Mouse (Mus musculus) right cerebral cortex, postnatal 10 days (tissue): Measurements from ENCODE around the gene Hmgn2.
A peak's percentile ranks its signal among the peaks of the same experiment; 100 is the strongest.

Source experiments
- DNase-seq, 2 experiments: peaks; one replicate each; pipeline ENCODE4 v3.0.0; 2021; ENCODE audit warnings: low spot score in 2 of 2

Hmgn2 gene

DNA sequence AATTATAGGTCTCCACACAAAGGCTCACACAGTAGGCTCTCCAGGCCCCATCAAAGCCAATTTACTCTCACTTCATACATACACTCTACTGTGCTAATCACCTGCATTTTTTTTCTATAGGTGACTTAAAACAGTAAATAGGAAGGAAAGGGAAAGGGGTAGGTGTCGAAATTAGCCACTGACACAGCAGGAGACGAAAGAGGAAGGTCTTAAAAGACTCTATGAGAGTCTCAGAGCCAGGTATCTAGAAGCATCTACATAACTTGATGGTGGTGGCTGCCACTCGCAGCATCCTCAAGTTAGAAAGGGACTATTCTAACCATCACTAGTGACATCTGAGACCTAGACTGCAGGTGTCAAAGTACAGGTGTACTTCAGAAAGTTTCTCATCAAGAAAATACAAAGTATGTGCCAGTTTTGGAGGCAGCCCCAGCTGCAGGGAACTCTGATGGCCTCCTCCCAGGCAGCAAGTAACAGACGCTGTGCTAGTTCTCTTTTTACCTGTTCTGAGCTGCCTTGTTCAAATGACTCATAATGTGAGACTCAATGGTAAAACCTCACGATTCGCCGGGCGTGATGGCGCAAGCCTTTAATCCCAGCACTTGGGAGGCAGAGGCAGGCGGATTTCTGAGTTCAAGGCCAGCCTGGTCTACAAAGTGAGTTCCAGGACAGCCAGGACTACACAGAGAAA lies 9.7 kb upstream of the Hmgn2 start:
- no peak for DNase-seq

DNA sequence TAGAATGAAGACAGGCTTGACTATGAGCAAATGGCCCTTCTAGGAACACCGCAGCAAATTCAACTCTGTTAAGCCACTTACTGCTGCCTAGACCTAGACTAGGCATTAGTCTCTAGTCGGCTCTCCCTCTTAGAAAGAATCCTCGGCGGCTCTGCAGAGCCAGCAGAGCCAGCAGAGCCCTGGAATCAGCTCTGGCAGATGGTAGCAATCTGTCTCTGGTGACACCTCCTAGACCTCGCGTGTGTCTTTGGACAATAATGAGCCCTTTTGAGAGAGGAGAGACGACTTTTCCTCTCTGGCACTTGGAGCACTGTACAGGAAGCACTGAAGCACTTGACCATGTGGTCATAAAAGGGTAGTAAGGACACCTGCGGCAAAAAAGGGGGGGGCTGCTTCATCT lies 3.3 kb upstream of the Hmgn2 start:
- DNase-seq, result no peak

DNA sequence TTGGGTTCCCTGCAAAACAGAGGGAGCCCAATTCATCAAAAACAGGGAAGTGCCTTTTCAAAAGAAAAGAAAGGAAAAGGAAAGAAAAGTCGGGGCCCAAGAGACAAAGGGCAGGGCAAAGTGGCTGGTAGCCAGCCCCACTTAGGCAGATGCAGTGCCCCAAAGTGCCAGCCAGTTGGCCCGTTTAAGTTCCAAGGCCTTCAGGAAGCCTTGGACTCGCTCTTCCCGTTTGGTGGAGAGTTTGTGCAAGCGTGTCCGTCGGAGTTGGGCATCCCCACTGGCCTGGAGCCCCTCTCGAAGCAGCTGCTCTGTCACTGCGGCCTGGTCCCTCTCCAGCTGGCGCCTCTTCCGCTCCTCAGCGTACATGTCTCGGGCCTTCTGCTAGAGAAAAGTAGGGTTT lies 2.4 kb upstream of the Hmgn2 start:
- peak; percentile 62 for DNase-seq

DNA sequence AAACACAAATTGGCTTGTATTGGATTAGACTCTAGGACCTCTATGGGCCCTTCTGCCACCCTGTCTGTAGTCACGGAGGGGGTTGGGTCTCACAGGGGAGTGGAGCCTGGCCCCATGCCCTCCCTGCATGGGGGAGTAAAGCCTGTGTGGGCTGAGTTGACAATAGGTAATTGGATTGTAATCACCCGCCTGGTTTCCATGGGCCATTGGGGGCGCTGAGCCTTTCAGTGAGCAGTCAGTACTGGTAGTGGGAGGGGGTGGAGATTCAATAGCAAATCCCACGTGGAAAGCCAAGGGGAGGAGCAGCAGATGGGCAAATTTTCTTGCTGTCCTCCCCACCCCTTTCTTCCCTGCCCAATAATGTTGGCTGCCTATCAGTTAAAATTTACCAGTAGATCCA lies 1.7 kb upstream of the Hmgn2 start:
- peak; percentile 66 to 72 for DNase-seq

DNA sequence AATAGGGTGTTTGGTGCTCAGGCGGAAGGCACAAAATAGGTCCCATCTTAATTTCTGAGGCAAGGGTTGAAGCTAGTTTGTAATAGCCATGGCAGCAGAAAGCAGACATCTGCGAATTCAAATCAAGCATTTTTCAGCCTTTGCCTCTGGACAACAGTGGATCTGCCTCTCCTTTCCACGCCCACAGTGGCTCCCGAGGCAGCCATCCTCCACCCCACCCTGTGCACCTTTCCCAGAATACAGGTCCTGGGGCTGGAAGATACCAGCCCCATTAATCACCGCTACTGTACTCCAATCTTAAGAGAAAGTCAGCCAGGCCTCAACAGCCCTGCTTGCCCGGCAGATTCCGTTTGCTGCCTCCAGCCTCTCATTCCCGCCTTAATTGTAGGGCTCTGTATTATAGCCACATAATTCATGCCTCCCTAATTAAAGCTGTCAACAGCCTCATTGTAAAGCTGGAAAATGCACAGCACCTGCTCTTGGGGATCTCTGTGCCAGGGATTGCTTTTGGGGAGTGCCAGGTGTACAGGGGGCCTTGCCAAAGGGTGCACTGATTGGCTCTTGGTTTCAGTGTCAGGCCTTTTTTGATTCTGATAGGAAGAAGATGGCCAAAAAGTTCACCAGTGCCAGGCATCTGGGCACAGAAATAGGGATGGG lies 792 bp upstream of the Hmgn2 start:
- peak; percentile 47 to 57 for DNase-seq

DNA sequence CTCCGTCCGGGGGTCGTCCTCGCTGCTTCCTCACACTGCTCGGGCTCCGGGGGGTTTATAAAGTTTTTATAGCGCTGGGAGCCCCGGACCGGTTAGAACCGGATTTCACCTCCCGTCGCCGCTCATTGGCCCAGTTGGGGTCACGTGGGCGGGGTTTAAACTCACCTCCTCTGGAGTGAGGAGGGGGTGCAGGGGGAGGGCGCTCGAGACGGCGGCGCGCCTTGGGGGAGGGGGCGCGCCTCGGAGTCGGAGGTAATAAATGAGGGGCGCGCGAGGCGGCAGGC lies 642 bp downstream of the Hmgn2 start:
- peak; percentile 98 for DNase-seq

DNA sequence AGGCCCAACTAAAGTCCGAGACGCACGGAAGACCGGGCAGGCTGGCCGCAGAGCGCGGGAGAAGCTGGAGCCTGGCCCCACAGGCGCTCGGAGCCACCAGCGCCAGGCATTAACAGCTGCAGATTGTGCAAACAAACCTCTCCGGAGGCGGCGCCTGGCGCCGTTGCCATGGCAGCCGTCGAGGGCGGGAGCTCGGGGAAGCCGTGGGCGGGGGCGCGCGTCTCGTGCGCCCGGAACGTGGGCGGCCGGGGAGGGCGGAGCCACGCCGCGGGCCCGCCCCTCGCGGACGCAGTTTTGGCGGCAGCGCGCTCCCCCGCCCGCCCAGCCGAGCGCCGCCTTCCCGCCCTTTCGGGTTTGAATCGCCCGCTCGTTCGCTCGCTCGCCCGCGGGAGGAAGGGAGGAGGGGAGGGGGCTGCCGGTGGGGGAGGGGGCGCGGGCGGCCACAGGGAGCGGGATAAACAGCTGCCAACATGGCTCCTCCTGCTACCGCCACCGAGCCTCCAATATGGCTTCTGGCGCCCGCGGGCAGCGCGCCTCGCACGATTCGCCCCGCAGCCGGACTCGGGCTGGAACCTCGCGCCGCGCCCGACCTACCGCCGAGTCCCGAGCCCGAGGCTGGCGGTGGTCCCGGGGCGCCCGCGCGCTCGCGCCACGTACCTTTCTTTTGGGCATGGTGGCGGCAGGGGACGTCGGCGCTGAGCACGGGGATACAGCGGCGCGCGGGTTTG lies 1.1 kb downstream of the Hmgn2 start:
- peak; percentile 98 to 99 for DNase-seq

DNA sequence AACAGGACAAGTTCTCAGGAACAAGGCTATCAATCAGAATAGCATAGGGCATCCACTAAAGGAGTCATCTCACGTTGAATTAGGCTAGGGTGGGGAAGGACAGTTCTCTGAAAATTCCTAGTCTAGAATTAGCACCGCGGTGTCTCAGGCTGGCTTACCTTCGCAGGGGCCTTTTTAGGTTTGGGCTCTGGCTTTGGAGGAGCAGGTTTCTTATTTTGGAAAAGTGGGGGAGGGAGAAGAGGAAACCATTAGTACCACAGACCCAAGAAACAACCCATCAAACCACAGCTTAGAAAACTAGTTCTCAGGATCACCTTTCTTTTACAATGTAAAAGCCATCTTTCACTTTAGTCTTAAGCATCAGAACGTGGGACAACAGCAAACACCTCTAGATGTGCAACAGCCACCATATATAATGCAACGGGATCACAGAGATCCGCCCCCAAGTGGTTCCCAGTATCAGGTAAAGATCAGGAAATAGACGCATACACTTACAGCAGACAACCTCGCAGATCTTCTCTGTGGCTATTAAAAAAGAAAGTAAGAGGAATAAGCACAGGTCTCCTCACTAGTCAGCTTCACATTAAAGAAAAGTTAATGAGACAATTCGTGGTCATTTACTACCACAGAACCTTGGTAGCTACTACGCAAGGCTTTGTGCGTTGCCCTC lies 2.0 kb downstream of the Hmgn2 start:
- DNase-seq, result no peak

DNA sequence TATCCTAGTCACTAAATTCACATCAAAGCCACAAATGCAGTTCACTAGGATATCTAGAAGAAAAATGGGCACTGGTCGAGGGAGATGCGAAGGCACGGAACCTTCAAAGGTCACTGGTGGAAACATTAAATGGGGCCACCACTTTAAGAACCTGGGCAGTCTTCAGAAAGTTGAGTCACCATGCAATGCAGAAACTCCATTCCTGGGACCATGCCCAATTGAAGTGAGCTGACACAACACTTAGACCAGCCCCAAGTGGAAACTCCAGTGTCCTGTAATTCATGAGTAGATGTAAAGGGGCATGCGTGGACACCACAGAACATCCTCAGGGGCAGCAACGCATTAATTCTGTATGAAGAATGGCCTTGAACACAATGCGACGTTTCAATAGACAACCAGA lies 5.9 kb downstream of the Hmgn2 start:
- no peak for DNase-seq

DNA sequence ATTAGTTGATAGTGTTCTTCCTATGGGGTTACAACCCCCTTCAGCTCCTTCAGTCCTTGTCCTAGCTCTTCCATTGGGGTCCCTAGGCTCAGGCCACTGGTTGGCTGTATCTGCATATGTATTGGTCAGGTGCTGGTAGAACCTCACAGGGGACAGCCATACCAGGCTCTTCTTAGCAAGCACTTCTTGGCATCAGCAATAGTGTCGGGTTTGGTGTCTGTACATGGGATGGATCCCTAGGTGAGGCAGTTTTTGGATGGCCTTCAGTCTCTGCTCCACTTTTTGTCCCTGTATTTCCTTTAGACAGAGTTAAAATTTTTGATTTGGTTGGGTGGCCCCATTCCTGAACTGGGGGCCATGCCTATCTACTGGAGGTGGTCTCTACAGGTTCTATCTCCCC lies 9.6 kb downstream of the Hmgn2 start:
- DNase-seq, result no peak

DNA sequence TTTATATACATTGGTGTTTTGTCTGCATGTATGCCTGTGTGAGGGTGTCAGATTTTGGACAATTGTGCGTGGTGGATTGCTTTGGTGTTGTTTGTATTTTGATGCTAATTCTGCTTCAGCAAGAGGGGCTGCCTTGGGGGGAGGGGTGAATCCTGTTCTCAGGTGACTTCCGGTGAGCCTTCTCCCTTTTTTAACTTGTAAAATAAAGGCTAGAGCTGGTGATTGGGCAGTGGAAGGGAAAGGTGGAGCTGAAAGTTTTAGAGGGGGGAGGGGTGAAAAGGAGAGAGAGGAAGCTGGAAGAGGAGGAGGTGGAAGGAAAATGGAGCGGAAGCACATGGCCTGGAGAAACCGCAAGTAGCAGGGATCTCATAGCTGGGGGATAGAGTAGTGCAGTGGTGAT lies 12.1 kb downstream of the Hmgn2 start:
- DNase-seq, result no peak

DNA sequence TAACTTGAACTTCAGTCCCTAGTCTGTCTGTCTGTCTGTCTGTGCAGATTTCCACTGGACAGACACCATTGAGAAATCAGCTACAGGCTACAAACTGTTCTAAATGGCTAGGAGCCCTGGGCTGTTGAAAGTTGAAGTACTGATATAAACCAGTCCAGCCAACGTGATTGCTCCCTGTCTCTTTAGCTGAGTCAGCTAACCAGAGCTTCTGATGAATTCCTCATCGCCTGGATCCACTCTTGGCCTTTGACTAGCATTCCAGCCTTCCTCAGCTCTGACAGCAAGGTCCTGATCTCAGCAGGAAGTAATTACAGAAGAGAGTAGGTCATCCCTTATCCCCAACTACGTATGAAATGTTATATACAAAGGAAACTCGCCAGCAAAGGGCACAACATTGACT lies 21.7 kb downstream of the Hmgn2 start:
- DNase-seq, result no peak

DNA sequence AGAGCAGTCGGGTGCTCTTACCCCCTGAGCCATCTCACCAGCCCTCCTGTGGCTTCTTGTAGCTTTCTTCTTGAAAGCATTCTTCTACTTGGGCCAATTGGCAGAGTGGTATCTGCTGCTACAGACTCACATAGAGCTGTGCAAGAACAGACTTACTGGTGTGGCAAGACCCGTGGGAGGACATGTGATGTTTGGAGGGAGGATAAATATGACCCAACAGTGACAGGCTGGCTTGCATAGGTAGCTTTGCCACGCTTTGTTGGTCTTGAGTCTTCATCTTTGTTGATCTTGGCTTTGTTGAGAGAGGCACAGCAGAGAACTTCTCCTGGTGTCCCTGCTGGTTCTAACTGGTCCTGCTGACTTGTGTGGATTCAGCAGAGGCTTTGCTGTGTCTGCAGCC lies 24.7 kb downstream of the Hmgn2 start:
- DNase-seq, result no peak

DNA sequence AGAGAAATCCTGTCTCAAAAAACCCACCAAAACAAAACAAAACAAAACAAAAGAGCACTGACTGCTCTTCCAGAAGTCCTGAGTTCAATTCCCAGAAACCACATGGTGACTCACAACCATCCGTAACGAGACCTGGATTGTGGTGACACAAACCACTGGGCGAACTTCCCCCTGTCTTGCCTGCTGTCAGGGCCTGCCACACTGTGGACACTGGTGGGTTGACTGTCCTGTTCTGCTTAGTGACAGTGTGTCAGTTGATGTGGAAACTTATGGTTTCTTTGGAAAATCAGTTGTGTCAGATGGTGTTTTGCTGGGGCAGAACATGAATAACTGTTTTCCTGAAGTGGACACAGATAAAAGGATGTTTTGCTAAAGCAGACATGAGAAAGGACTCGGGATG lies 25.8 kb downstream of the Hmgn2 start:
- no peak for DNase-seq

DNA sequence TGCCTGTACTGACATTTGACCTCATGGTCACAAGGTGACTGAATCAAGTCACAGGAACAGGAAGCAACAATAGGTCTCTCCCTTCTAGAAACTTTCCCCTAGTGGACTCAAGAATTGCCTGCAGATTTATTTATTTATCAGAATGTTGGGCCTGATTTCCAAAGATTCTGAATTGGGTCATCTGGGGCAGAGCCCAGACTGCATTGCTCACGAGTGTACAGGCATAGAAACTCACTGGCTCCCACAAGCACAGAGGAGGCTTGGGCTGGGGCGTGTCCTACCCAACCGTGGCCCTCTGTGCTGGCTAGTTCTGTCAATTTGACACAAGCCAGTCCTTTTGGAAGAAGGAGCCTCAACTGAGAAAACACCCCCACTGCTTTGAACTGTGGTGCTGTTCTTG lies 26.9 kb downstream of the Hmgn2 start:
- no peak for DNase-seq

DNA sequence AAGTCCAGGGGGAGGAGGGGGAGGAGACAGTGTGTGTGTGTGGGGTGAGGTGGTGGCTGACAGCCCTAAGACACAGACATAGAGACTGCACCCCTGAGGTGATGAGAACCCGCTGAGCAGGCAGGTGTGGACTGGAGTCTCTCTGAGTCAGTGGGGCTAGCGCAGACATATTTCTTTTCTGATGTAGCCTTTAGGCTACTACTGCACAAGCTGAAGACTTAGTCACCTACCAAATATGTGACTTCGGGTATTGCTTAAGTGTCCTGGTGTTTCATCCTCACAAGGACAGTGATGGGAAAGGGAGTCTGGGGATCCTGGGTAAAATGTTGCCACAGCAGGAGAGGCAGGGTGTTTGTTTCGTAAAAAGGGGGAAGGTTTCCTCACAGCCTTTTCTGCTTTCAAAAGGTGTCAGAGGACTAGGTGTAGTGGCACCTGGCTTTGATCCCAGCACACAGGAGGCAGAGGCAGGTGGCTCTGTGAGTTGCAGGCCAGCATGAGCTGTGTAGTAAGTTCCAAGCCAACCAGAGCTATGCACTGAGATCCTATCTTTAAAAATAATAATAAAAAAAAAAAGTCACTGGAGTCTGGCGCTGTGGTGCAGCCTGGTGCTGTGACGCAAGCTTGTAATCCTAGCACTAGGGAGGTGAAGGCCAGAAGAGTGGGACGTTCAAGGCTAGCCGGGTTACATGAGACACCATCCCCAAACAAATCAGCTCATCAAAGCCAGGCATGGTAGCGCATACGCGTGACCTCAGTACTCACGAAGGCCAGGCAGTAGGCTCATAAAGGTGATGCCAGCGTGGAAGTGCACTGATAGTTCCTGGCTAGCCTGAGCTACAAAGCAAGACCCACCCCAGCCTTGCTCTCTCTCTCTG lies 27.8 kb downstream of the Hmgn2 start:
- DNase-seq, result no peak

DNA sequence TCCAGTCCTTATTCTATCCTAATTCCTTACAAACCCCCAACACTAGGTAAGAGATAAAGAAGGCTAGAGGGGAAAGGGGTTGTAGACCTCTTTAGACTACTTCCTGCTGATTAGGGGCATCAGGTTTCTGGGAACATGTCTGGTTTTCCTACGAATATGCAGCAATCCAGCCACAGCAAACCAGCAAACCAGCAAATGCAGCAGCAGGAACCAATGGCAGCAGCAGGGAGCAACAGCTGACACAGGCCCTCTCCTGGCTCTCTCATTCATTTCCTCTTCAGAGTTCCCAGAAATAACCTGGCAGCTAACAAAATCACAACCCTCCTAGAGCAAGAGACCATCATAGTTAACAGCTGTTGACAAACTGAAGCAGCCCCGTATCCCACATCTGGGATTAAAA lies 30.4 kb downstream of the Hmgn2 start:
- DNase-seq, result no peak

DNA sequence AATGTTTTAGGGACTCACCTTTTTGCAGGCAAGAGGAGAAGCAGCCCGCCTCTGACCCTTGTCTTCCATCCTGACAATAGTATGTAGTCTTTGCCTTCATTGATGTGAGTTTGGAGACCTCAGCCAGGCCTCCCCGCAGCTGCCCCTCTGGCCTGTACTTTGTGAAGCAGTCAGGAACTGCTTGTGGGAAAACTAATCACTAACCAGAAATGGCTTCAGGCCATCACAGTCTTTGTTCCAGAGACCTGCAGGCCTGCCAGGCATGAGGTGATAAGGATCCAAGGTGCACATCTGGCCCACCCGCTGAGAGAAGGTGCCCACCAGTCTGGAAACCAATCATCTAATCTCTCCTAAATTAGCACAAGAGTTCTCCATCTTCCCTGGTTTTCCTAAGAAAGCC lies 36.7 kb downstream of the Hmgn2 start:
- no peak for DNase-seq

DNA sequence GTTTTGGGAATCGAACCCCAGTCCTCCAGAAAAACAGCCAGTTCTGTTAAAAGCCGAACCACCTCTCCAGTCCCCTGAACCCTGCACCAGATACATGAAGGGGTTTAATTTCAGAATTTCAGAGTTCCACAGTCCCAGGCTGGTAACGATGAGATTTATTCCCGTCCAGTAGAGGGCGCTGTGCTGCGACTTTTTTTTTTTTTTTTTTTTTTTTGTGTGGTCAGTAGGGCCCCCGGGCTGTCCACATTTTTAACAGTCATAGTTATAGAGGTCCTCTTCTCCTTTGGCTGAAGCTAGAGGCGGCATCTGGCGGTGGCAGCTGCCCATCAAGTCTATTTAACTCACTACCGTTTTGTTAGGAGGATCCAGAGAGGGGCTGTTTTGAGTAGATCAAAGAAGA lies 37.1 kb downstream of the Hmgn2 start:
- no peak for DNase-seq

DNA sequence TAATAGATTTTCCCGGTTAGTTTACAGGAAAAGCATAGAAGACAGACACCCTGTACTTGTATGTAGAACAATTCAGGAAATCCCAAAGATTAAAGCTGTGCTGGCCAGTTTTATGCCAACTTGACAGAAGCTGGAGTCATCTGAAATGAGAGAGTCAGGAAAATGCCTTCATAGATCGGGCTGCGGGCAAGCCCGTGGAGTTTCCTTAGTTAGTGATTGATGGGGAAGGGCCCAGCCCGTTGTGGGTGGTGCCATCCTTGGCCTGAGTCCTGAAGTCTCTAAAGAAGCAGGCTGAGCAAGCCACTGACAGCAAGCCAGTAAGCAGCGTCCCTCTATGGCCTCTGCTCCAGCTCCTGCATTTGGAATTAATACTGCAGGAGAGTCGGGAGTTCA lies 39.2 kb downstream of the Hmgn2 start:
- DNase-seq, result no peak

DNA sequence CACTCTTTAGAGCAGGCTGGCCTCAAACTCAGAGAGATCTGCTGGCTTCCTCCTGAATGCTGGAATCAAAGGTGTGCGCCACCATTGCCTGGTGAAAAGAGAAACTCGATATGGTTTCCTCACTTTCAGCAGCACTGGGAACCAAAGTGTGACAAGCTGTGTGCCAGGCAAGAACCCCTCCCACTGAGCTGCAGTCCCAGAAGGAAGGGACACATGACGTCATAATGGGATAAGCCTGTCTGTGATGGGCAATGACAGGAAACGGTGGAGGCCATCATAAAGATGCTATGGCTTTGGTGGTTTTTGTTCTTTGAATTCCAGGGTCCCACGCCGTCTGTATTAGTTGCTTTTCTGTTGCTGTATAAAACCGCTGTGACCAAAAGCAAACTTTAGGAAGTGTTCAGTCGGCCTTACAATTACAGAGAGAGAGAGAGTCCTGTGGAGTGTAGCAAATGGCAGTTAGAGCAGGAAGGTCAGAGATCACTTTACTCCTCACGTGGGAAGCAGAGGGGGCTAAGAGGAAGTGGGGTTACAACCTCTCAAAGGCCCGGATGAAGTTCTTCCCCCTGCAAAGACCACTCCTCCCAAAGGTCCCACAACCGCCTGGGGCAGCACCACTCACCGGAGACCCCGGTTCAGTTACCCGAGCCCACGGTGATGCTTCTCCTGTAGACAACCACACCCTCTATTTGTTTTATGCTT lies 39.7 kb downstream of the Hmgn2 start:
- no peak for DNase-seq
